8 mouse cellular contexts compared by ENCODE assay signal in genomic region chr16:30387871-30388460, GRCm38 (mm10). TPM values are rescaled to one million over a fixed set of nuclear protein-coding genes. Genes with fewer than 3 reads are reported as not detected.
DNase-seq lines count a peak whose midpoint lies in the region; ATAC-seq and TF ChIP-seq lines count a peak whose summit lies in the region.

No protein-coding gene starts in this region.

- peak; percentile 59 for DNase-seq in 3T3-L1 (ENCODE audit: low read depth, low spot score)
- DNase-seq in adrenal gland, adult 2 months = peak; percentile 65
- DNase-seq in embryonic facial prominence, embryonic 11.5 days (ENCODE audit: low spot score) = peak; percentile 19
- peak; percentile 86 for DNase-seq in heart, embryonic 10.5 days (ENCODE audit: low spot score)
- DNase-seq in kidney, adult 9 months = peak; percentile 35
- DNase-seq in liver, embryonic 14.5 days (ENCODE audit: low read depth in 3 of 3, low spot score in 3 of 3) = no peak

- peak overlapping the region; percentile 88 for H3K9ac ChIP-seq in embryonic facial prominence, embryonic 11.5 days (replicated peaks; ENCODE audit: low read length)
- peak overlapping the region; percentile 90 for H3K9ac ChIP-seq in liver, embryonic 14.5 days (replicated peaks)
- peak overlapping the region; percentile 96 for H3K9ac ChIP-seq in neural tube, embryonic 12.5 days

- no peak for TF ChIP-seq POLR2A in testis, adult 2 months (IDR thresholded peaks at IDR 0.05; ENCODE audit: control insufficient read depth, low read depth, low read length)

- no peaks in the 10 kb centered on the region for H3K9me3 ChIP-seq in embryonic facial prominence, embryonic 11.5 days (replicated peaks; ENCODE audit: control insufficient read depth, low read length)
- H3K9me3 ChIP-seq in heart, embryonic 10.5 days = no peaks in the 10 kb centered on the region
- H3K9me3 ChIP-seq in liver, embryonic 14.5 days (ENCODE audit: control insufficient read depth, low read length) = no peaks in the 10 kb centered on the region
- H3K9me3 ChIP-seq in neural tube, embryonic 12.5 days = peaks cover 4% of the 10 kb centered on the region; the same call in 1 of the 2 replicates

- H3K4me3 ChIP-seq in embryonic facial prominence, embryonic 11.5 days (ENCODE audit: low read depth, low read length) = peak overlapping the region; percentile 94
- peak overlapping the region; percentile 95 for H3K4me3 ChIP-seq in heart, embryonic 10.5 days
- H3K4me3 ChIP-seq in liver, embryonic 14.5 days (ENCODE audit: insufficient read depth in 1 of 2, low read depth in 2 of 2, low read length in 2 of 2) = peak overlapping the region; percentile 80 to 82
- H3K4me3 ChIP-seq in neural tube, embryonic 12.5 days = peak overlapping the region; percentile 97
- peak overlapping the region; percentile 95 for H3K4me3 ChIP-seq in testis, adult 2 months (ENCODE audit: control insufficient read depth, low read depth, low read length)

- no peak for TF ChIP-seq CTCF in liver, embryonic 14.5 days (IDR thresholded peaks at IDR 0.05; ENCODE audit: low read depth)
- no peak for TF ChIP-seq CTCF in testis, adult 2 months (IDR thresholded peaks at IDR 0.05; ENCODE audit: control insufficient read depth, insufficient read depth, insufficient replicate concordance, low read depth, low read length)

- H3K27me3 ChIP-seq in embryonic facial prominence, embryonic 11.5 days (ENCODE audit: control insufficient read depth, insufficient read depth, low read length) = no peaks in the 10 kb centered on the region
- H3K27me3 ChIP-seq in heart, embryonic 10.5 days (ENCODE audit: insufficient read depth, poor library complexity, severe bottlenecking) = no peaks in the 10 kb centered on the region
- no peaks in the 10 kb centered on the region for H3K27me3 ChIP-seq in liver, embryonic 14.5 days (ENCODE audit: control insufficient read depth, insufficient read depth, low read length)
- H3K27me3 ChIP-seq in neural tube, embryonic 12.5 days (replicated peaks) = no peaks in the 10 kb centered on the region
- H3K27me3 ChIP-seq in testis, adult 2 months (ENCODE audit: control insufficient read depth, insufficient read depth, low read length) = no peaks in the 10 kb centered on the region

- no peak for TF ChIP-seq EP300 in liver, embryonic 14.5 days (IDR thresholded peaks at IDR 0.05; ENCODE audit: low read depth)

- H3K4me2 ChIP-seq in embryonic facial prominence, embryonic 11.5 days (ENCODE audit: low read depth, low read length) = peak overlapping the region; percentile 92
- peak overlapping the region; percentile 78 for H3K4me2 ChIP-seq in liver, embryonic 14.5 days (ENCODE audit: low read depth)
- peak overlapping the region; percentile 97 for H3K4me2 ChIP-seq in neural tube, embryonic 12.5 days (replicated peaks)

- peaks cover 3% of the 10 kb centered on the region; the same call in 1 of the 2 replicates for H3K4me1 ChIP-seq in embryonic facial prominence, embryonic 11.5 days (ENCODE audit: control insufficient read depth, insufficient read depth, low read length)
- H3K4me1 ChIP-seq in heart, embryonic 10.5 days = peaks cover 30% of the 10 kb centered on the region
- H3K4me1 ChIP-seq in liver, embryonic 14.5 days (replicated peaks; ENCODE audit: control insufficient read depth in 2 of 2, insufficient read depth in 2 of 2, low read length in 1 of 2) = peaks cover 21 to 26% of the 10 kb centered on the region in 2 experiments
- peaks cover 17% of the 10 kb centered on the region for H3K4me1 ChIP-seq in neural tube, embryonic 12.5 days
- peaks cover 16% of the 10 kb centered on the region for H3K4me1 ChIP-seq in testis, adult 2 months (ENCODE audit: control insufficient read depth, insufficient read depth, low read length)

- H3K27ac ChIP-seq in embryonic facial prominence, embryonic 11.5 days (replicated peaks; ENCODE audit: low read depth, low read length) = peak overlapping the region; percentile 28; the same call in 1 of the 2 replicates
- H3K27ac ChIP-seq in heart, embryonic 10.5 days = peak overlapping the region; percentile 96
- H3K27ac ChIP-seq in liver, embryonic 14.5 days = peak overlapping the region; percentile 29
- 0 out of 2 replicates have a peak overlapping the region, but pooled peaks have one; percentile 10 for H3K27ac ChIP-seq in neural tube, embryonic 12.5 days
- peak overlapping the region; percentile 72 for H3K27ac ChIP-seq in testis, adult 2 months (ENCODE audit: control insufficient read depth, insufficient read depth, low read depth, low read length)

- no peaks in the 10 kb centered on the region; the same call in 1 of the 2 replicates for H3K36me3 ChIP-seq in embryonic facial prominence, embryonic 11.5 days (replicated peaks; ENCODE audit: control insufficient read depth, insufficient read depth, low read depth, low read length)
- peaks cover 29% of the 10 kb centered on the region for H3K36me3 ChIP-seq in heart, embryonic 10.5 days
- peaks cover 6% of the 10 kb centered on the region for H3K36me3 ChIP-seq in liver, embryonic 14.5 days (replicated peaks; ENCODE audit: control insufficient read depth, insufficient read depth, low read depth)
- H3K36me3 ChIP-seq in neural tube, embryonic 12.5 days = peaks cover 3% of the 10 kb centered on the region; the same call in 1 of the 2 replicates
- no peaks in the 10 kb centered on the region; the same call in 1 of the 2 replicates for H3K36me3 ChIP-seq in testis, adult 2 months (ENCODE audit: control insufficient read depth, insufficient read depth, low read length)

- under 1% methylated on average over 47 of the region's 49 CpGs for WGBS in embryonic facial prominence, embryonic 11.5 days
- WGBS in heart, embryonic 10.5 days = under 1% methylated on average over 49 of the region's 49 CpGs
- WGBS in liver, embryonic 14.5 days (ENCODE audit: insufficient replicate concordance) = 0% methylated on average over 44 of the region's 49 CpGs
- WGBS in neural tube, embryonic 12.5 days = under 1% methylated on average over 43 of the region's 49 CpGs

- ATAC-seq in embryonic facial prominence, embryonic 11.5 days (replicated peaks; ENCODE audit: insufficient number of reproducible peaks, low FRiP score, low TSS enrichment, low read depth) = peak; percentile 84
- ATAC-seq in liver, embryonic 14.5 days (ENCODE audit: insufficient read depth) = peak; percentile 55
- peak; percentile 76 for ATAC-seq in neural tube, embryonic 12.5 days (ENCODE audit: low FRiP score, low read depth)

RNA-seq across cellular contexts. Expression of gene Atp13a3, which starts 17.8 kb away (rescaled TPM):
- 10 to 100 TPM; 71.3 to 98.1 TPM for total RNA-seq in adrenal gland, adult 2 months (2021)
- 65.3 and 69.3 TPM in 2 replicates for polyA plus RNA-seq in adrenal gland, adult 2 months (2012; rRNA removed)
- 10.9 and 13.3 TPM in 2 replicates for polyA plus RNA-seq in embryonic facial prominence, embryonic 11.5 days (2014; fragmentation: Nextera tagmentation; extraction: Ambion mirVana)
- 12.3 and 13.1 TPM in 2 replicates for polyA plus RNA-seq in heart, embryonic 10.5 days (2016; fragmentation: Nextera tagmentation; extraction: Ambion mirVana)
- 11.7 and 14.8 TPM in 2 replicates for polyA plus RNA-seq in liver, embryonic 14.5 days (2012; rRNA removed)
- 8.7 and 10.7 TPM in 2 replicates for polyA plus RNA-seq in liver, embryonic 14.5 days (2014; fragmentation: Nextera tagmentation; extraction: Ambion mirVana)
- 13.0 and 13.3 TPM in 2 replicates for polyA plus RNA-seq in neural tube, embryonic 12.5 days (2016; fragmentation: Nextera tagmentation; extraction: Ambion mirVana)
- 6.6 and 8.9 TPM in 2 replicates for polyA plus RNA-seq in testis, adult 2 months (2012; rRNA removed)

Comparison
In these comparisons a context has a peak if more than half of its experiments do, and no peak if none do; other contexts are left out.
1. DNase-seq: peak in 3T3-L1 (single experiment), adrenal gland, adult 2 months (single experiment), embryonic facial prominence, embryonic 11.5 days (single experiment), heart, embryonic 10.5 days (single experiment) and kidney, adult 9 months (single experiment); none in liver, embryonic 14.5 days (0 of 3).
2. H3K27ac ChIP-seq: peak in every context shown above with its lines; median percentile 96 in heart, embryonic 10.5 days; 72 in testis, adult 2 months; 29 in liver, embryonic 14.5 days; 28 in embryonic facial prominence, embryonic 11.5 days; 10 in neural tube, embryonic 12.5 days.
3. Peak in every context shown above with its lines, with median percentiles within 50 percentile points of each other: ATAC-seq, H3K4me2 ChIP-seq, H3K4me3 ChIP-seq and H3K9ac ChIP-seq.